Mouse (Mus musculus): Measurements from ENCODE around the gene Tdp2.
A peak's percentile ranks its signal among the peaks of the same experiment; 100 is the strongest.
"Not testable (repeated sequence)": the region's sequence is repeated elsewhere in the genome, so short reads cannot be mapped to it uniquely, and the experiment has no call there.

The Tdp2 gene

GRCm38 (mm10) chr13:24824647-24825046, 6.8 kb upstream of the Tdp2 start:
- DNase-seq (ENCODE audit: low spot score in 2 of 2) = no peak

GRCm38 (mm10) chr13:24825587-24825986, 5.9 kb upstream of the Tdp2 start:
- DNase-seq (ENCODE audit: low spot score in 2 of 2) = no peak

DNA sequence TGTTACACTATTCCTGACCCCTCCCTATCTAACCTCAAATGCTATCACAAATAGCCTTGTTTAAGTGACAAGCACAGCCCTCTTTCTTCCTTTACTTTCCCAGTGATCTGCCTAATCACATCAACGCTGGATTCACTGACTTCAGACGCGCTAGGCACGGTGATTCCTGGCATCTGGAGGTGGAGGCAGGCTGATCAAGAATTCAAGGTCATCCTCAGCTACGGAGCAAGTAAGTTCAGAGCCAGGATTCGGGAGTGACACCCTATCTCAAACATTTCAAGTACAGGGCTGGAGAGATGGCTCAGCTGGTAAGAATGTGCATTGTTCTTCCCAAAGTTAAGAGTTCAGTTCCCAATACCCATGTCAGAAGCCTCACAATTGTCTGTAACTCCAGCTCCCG, 5.4 kb upstream of the Tdp2 start:
- DNase-seq (ENCODE audit: low spot score in 2 of 2) = no peak

GRCm38 (mm10) chr13:24830756-24831352, 625 bp upstream of the Tdp2 start:
- no peak for DNase-seq (ENCODE audit: low spot score in 2 of 2)

DNA sequence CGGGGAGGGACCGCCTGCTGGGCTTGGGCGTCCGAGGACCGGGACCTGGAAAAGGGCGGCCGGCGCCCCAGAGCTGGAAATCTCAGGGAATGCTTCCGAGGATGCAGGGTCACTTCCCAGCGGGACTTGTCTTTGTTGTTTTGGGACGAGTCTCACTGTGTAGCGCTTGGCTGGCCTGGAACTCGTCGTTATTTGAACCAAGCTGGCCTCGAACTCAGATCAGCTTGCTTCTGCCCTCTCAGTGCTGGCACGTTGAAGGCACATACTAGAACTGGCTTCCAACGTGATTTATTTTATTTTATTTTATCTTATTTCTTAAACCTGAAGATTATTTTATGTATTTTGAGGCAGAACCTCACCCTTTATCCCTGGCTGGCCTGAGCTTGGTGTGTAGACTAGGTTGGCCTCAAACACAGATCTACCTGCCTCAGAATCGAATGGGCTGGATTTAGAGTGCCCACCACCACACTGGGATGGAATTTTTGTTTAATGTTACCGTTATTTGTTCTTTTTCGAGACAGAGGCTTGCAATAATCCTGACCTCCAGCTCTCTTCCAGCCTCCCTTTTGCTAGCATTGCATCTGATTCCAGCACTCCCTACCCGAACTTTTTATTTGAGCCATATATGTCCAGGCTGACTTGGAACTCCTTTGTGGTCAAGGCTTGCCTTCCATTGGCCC, 792 bp downstream of the Tdp2 start:
- no peak for DNase-seq (ENCODE audit: low spot score in 2 of 2)

DNA sequence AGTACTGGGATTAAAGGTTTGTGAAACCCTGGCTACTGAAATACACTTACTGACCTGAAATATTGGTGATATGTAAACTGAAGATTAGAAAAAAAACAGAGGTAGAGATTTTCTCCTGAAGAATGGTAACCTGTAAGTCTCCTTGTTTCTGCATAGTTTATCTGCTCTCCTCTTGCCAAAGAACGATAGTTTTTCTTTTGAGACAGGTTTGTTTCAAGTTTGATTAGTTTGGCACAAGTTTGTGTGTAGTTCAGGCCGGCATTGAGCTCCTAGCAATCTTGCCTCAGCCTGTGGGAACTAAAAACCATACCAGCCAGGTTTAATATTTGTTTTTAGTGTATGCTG, 1.3 kb downstream of the Tdp2 start:
- DNase-seq (ENCODE audit: low spot score in 2 of 2) = no peak

GRCm38 (mm10) chr13:24837765-24838164, 6.3 kb downstream of the Tdp2 start:
- not testable (repeated sequence) for DNase-seq (ENCODE audit: low spot score in 2 of 2)

- DNase-seq (ENCODE audit: low spot score in 2 of 2) = no peak
Measured at GRCm38 (mm10) chr13:24839831-24840230, 8.4 kb downstream of the Tdp2 start.

DNA sequence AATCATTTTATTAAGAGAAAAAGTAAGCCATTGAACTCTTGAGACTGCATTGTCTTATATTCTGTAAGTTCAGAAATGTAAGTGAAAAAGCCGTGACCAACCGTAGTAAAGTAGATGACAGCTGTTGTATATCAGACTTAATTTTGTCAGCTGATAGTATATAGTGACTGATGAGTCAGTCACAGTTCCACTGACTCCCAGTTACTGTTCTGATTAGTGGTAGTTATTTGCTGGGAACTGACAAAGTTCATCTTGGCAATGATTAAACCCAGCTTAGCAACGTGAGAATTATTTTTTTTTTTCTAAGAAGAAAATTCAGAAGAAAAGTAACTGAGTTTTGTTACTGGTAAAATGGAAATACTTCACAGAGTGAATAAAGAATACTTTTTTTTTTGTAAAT, 10.2 kb downstream of the Tdp2 start:
- no peak for DNase-seq (ENCODE audit: low spot score in 2 of 2)

GRCm38 (mm10) chr13:24844983-24845955, 13.8 kb downstream of the Tdp2 start, which contains the start of gene D130043K22Rik:
TSS of gene D130043K22Rik (plus strand) at chr13:24845135.
- peak; percentile 76 to 80 for DNase-seq (ENCODE audit: low spot score in 2 of 2)

GRCm38 (mm10) chr13:24849318-24849717, 17.8 kb downstream of the Tdp2 start:
- DNase-seq (ENCODE audit: low spot score in 2 of 2) = no peak

GRCm38 (mm10) chr13:24851989-24852388, 20.5 kb downstream of the Tdp2 start:
- no peak for DNase-seq (ENCODE audit: low spot score in 2 of 2)

GRCm38 (mm10) chr13:24852570-24852969, 21.1 kb downstream of the Tdp2 start:
- DNase-seq (ENCODE audit: low spot score in 2 of 2) = no peak

- no peak for DNase-seq (ENCODE audit: low spot score in 2 of 2)
Measured at GRCm38 (mm10) chr13:24859115-24859514, 27.6 kb downstream of the Tdp2 start.

DNA sequence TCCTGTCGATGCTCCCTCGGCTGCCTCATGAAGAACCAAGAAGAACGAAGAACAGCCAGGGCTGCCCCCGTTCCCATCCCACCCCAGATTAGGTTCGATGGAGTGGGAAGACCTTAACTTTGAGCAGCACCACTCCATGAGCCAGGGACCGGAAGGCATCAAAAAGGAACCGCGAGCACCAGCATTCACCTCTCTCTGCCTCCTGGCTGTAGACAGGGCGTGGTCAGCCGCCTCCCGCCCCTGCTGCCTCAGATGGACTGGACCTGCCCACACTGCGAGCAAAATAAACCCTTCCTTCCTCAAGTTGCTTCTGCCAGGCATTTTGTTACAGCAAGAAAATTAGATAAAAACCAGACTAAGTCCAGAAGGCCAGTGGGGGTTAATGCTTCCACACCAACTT, 29.6 kb downstream of the Tdp2 start:
- no peak for DNase-seq (ENCODE audit: low spot score in 2 of 2)

- no peak for DNase-seq (ENCODE audit: low spot score in 2 of 2)
Measured at GRCm38 (mm10) chr13:24862021-24862420, 30.5 kb downstream of the Tdp2 start.

GRCm38 (mm10) chr13:24862520-24862919, 31.0 kb downstream of the Tdp2 start:
- peak; percentile 26 to 60 for DNase-seq (ENCODE audit: low spot score in 2 of 2)

DNA sequence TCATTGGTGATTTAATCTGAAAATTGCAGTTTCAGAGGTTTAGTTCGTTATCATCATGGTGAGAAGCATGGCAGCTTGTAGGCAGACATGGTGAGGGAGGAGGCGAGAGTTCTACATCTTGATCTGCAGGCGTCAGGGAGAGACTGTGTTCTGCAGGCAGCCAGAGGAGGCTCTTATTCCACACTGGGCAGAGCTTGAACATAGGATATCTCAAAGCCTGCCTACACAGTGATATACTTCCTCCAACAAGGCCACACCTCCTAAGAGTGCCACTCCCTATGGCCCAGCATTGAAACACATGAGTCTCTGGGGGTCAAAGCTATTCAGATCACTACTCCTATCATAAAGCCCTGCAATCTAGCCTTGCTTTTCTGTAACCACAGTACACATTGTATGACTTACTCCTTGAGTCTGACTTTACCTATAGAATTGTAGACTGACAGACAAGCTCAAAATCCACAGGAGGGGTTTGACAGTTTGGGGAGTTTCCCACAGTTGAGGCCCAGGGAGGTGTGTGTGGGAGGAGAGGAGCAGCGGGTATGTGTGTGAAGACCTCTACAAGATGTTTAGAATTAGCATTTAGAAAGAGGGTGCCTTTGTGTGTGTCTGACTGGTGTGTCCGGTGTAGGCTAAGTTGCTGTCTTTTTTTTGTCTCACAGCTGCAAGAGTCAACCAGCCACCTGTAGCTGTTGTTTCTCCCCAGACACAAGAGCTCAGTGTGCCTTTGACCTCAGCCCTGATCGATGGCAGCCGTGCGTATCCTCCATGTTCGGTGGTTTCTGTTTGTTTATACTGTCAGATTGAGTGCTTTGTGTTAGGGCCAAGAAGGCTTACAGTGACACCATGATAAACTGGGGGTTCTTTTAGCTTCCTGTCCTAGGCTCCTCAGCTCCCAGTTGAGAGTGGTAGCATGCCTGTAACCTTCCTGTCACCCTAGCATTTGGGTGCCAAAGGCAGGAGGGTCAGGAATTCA, 35.2 kb downstream of the Tdp2 start:
- DNase-seq (ENCODE audit: low spot score in 2 of 2) = no peak

GRCm38 (mm10) chr13:24867789-24868188, 36.3 kb downstream of the Tdp2 start:
- DNase-seq (ENCODE audit: low spot score in 2 of 2) = no peak

- DNase-seq (ENCODE audit: low spot score in 2 of 2) = no peak
Measured at GRCm38 (mm10) chr13:24868233-24868632, 36.8 kb downstream of the Tdp2 start.

- DNase-seq (ENCODE audit: low spot score in 2 of 2) = no peak
Measured at GRCm38 (mm10) chr13:24879359-24880040, 48.0 kb downstream of the Tdp2 start.

Data from frontal cortex, postnatal 36 days (tissue).